Mouse (Mus musculus) CH12.LX (cell line): Measurements from ENCODE around the gene Ttc39b. TPM values are rescaled to one million over a fixed set of nuclear protein-coding genes. Genes with fewer than 3 reads are reported as not detected.

ENCODE experiments used
- DNase-seq: peaks from one replicate; pipeline ENCODE4 v3.0.0-alpha.2; 2013; ENCODE audit errors: extremely low read depth
- H3K27ac ChIP-seq: 2 replicates; pipeline ENCODE4 v1.5.1; 2012; ENCODE audit warnings: low read depth, mild to moderate bottlenecking, control low read depth, moderate library complexity; ENCODE audit not compliant: insufficient read depth
- H3K27me3 ChIP-seq: replicated peaks from 2 replicates; pipeline ENCODE3; 2012; ENCODE audit warnings: inconsistent platforms
- H3K36me3 ChIP-seq, 2 experiments: replicated peaks in 1 of 2; 2 replicates each; pipeline versions ENCODE3 to v1.6.1; 2012; ENCODE audit warnings: inconsistent platforms in 1 of 2, low read length in 1 of 2, mild to moderate bottlenecking in 1 of 2, mixed read lengths in 1 of 2, moderate library complexity in 1 of 2; ENCODE audit not compliant: control insufficient read depth in 1 of 2, insufficient read depth in 1 of 2
- H3K4me1 ChIP-seq, 2 experiments: 2 replicates each; pipeline ENCODE4 v1.6.1; 2012; ENCODE audit warnings: inconsistent platforms in 1 of 2, moderate library complexity in 1 of 2; ENCODE audit not compliant: insufficient read depth in 2 of 2, control insufficient read depth in 1 of 2
- H3K4me2 ChIP-seq: 2 replicates; pipeline ENCODE4 v1.6.1; 2012; ENCODE audit warnings: low read depth, mild to moderate bottlenecking, control low read depth; ENCODE audit not compliant: poor library complexity, insufficient read depth, severe bottlenecking
- H3K4me3 ChIP-seq, 3 experiments: fragments of 150-350 bp in 1 of 3; sonication (generic) in 1 of 3; replicated peaks in 1 of 3; 2 replicates each; pipeline versions ENCODE3 to v1.5.1; 2011 to 2012; ENCODE audit warnings: low read depth in 2 of 3, low read length in 2 of 3, mild to moderate bottlenecking in 2 of 3, moderate library complexity in 2 of 3, control low read depth in 1 of 3, improper control_type of control experiment in 1 of 3, inconsistent platforms in 1 of 3, mixed read lengths in 1 of 3; ENCODE audit not compliant: poor library complexity in 1 of 3
- H3K79me2 ChIP-seq: replicated peaks from 2 replicates; pipeline ENCODE4 v1.6.1; 2012; ENCODE audit warnings: mild to moderate bottlenecking, moderate library complexity; ENCODE audit not compliant: control insufficient read depth, poor library complexity, insufficient read depth, severe bottlenecking; ENCODE audit errors: extremely low read depth
- H3K9ac ChIP-seq: 2 replicates; pipeline ENCODE4 v1.6.1; 2012; ENCODE audit warnings: low read depth, mild to moderate bottlenecking, control low read depth, moderate library complexity; ENCODE audit not compliant: insufficient read depth
- H3K9me3 ChIP-seq: replicated peaks from 2 replicates; pipeline ENCODE3; 2012; ENCODE audit warnings: low read length, inconsistent platforms, mixed read lengths
- CHD1 ChIP-seq: IDR thresholded peaks from 2 replicates; pipeline ENCODE4 v1.6.1; 2012; ENCODE audit warnings: low read depth, low read length, improper control_type of control experiment, inconsistent platforms
- CHD2 ChIP-seq: IDR thresholded peaks from 2 replicates; pipeline ENCODE4 v1.6.1; 2011; ENCODE audit warnings: low read length, improper control_type of control experiment
- CTCF ChIP-seq, 2 experiments: IDR thresholded peaks in 1 of 2; conservative IDR thresholded peaks in 1 of 2; 2 replicates each; pipeline ENCODE4 v1.5.1; 2011 to 2012; ENCODE audit warnings: low read depth in 2 of 2, low read length in 2 of 2, improper control_type of control experiment in 1 of 2, inconsistent platforms in 1 of 2, mild to moderate bottlenecking in 1 of 2, moderate library complexity in 1 of 2
- IRF4 ChIP-seq: IDR thresholded peaks from 2 replicates; pipeline ENCODE4 v1.6.1; 2014; ENCODE audit warnings: low read depth, mild to moderate bottlenecking, inconsistent platforms, low read length, improper control_type of control experiment
- JUND ChIP-seq: conservative IDR thresholded peaks from 2 replicates; pipeline ENCODE4 v1.6.1; 2011; ENCODE audit warnings: low read depth, low read length, improper control_type of control experiment
- KAT2A ChIP-seq: IDR thresholded peaks from 2 replicates; pipeline ENCODE4 v1.6.1; 2012; ENCODE audit warnings: low read length, improper control_type of control experiment, inconsistent platforms; ENCODE audit not compliant: insufficient replicate concordance
- MAFK ChIP-seq: IDR thresholded peaks from 2 replicates; pipeline ENCODE4 v1.6.1; 2011; ENCODE audit warnings: low read length, improper control_type of control experiment; ENCODE audit not compliant: insufficient replicate concordance
- MEF2A ChIP-seq: IDR thresholded peaks from 2 replicates; pipeline ENCODE4 v1.6.1; 2014; ENCODE audit warnings: low read depth, mild to moderate bottlenecking, inconsistent platforms, low read length, improper control_type of control experiment, borderline replicate concordance
- MYC ChIP-seq: IDR thresholded peaks from 2 replicates; pipeline ENCODE4 v1.6.1; 2011; ENCODE audit warnings: low read depth, mild to moderate bottlenecking, improper control_type of control experiment, low read length
- NELFE ChIP-seq: IDR thresholded peaks from 2 replicates; pipeline ENCODE4 v1.6.1; 2011; ENCODE audit warnings: low read depth, low read length, improper control_type of control experiment
- NRF1 ChIP-seq: IDR thresholded peaks from 2 replicates; pipeline ENCODE4 v1.6.1; 2014; ENCODE audit warnings: low read depth, mild to moderate bottlenecking, inconsistent platforms, low read length, improper control_type of control experiment, moderate library complexity
- PAX5 ChIP-seq: IDR thresholded peaks from 2 replicates; pipeline ENCODE4 v1.6.1; 2012; ENCODE audit warnings: low read length, inconsistent platforms, mixed read lengths
- POLR2A ChIP-seq: IDR thresholded peaks from 2 replicates; pipeline ENCODE4 v1.6.1; 2011; ENCODE audit warnings: low read depth, mild to moderate bottlenecking, improper control_type of control experiment, low read length
- RAD21 ChIP-seq: IDR thresholded peaks from 2 replicates; pipeline ENCODE4 v1.6.1; 2011; ENCODE audit warnings: low read depth, mild to moderate bottlenecking, low read length, improper control_type of control experiment, moderate library complexity
- RCOR1 ChIP-seq: conservative IDR thresholded peaks from 2 replicates; pipeline ENCODE4 v1.6.1; 2012; ENCODE audit warnings: low read depth, mild to moderate bottlenecking, inconsistent platforms, low read length, improper control_type of control experiment
- TCF12 ChIP-seq: IDR thresholded peaks from 2 replicates; pipeline ENCODE4 v1.6.1; 2014; ENCODE audit warnings: low read depth, mild to moderate bottlenecking, inconsistent platforms, low read length, improper control_type of control experiment
- UBTF ChIP-seq: IDR thresholded peaks from 2 replicates; pipeline ENCODE4 v1.6.1; 2012; ENCODE audit warnings: low read depth, mild to moderate bottlenecking, inconsistent platforms, low read length, improper control_type of control experiment, moderate library complexity
- USF2 ChIP-seq: conservative IDR thresholded peaks from 2 replicates; pipeline ENCODE4 v1.6.1; 2011; ENCODE audit warnings: low read depth, low read length, improper control_type of control experiment
- ZC3H11A ChIP-seq: IDR thresholded peaks from 2 replicates; pipeline ENCODE4 v1.6.1; 2012; ENCODE audit warnings: low read depth, mild to moderate bottlenecking, inconsistent platforms, low read length, improper control_type of control experiment
- ZKSCAN1 ChIP-seq: IDR thresholded peaks from 2 replicates; pipeline ENCODE4 v1.6.1; 2012; ENCODE audit warnings: low read depth, inconsistent platforms, low read length, improper control_type of control experiment, borderline replicate concordance
- ZMIZ1 ChIP-seq: IDR thresholded peaks from 2 replicates; pipeline ENCODE4 v1.6.1; 2012; ENCODE audit warnings: low read depth, mild to moderate bottlenecking, inconsistent platforms, low read length, improper control_type of control experiment
- dilution Hi-C: fragments of 300-500 bp; cut with MboI; formaldehyde crosslinking; loops from 2 replicates; pipeline ENCODE4 v1.14.3; 2020; ENCODE audit warnings: low sequenced_read_pairs; ENCODE audit not compliant: extremely low pct_unique_long_range_greater_than_20kb, extremely low pct_ligation_motif_present
- in situ Hi-C: fragments of 300-500 bp; cut with MboI; formaldehyde crosslinking; loops from 3 replicates; pipeline ENCODE4 v1.14.3; 2019; ENCODE audit warnings: low sequenced_read_pairs, low pct_ligation_motif_present, low pct_unique_long_range_greater_than_20kb, mixed read lengths
- polyA plus RNA-seq: library from polyadenylated mRNA; unstranded; fragments of >175 nt; gene quantifications from 2 replicates; pipeline ENCODE4 v1.2.1, GENCODE M21; 2012; ENCODE audit warnings: low read depth; ENCODE audit not compliant: insufficient read length
- total RNA-seq, 2 experiments: library from RNA; depleted of rRNA; stranded (reverse); fragments of 300-350 nt in 1 of 2; fragments of >200 nt in 1 of 2; gene quantifications; 2 replicates each; pipeline ENCODE4 v1.2.3; 2012 to 2014

Gene Ttc39b
- total and polyA plus RNA-seq, 3 experiments: 12.6 to 16.7 (median 15.7) TPM

GRCm38 (mm10) chr4:83343146-83343823 is 19.2 kb upstream of the Ttc39b start:
- Histone ChIP-seq H3K79me2 (no peaks in the 10 kb centered on the region), H3K27me3 (no peaks in the 10 kb centered on the region), H3K36me3 (no peaks in the 10 kb centered on the region), H3K9ac (no peak overlapping the region)
- dilution Hi-C loops: no loop called here
- no peak for TF ChIP-seq NRF1
- peak; percentile 69; the same call in 1 of the 2 replicates for TF ChIP-seq MEF2A
- TF ChIP-seq, all 38 proteins: peak for 1
- in situ Hi-C loops: no loop called here
- Histone ChIP-seq H3K9me3 (peaks cover 6% of the 10 kb centered on the region), H3K4me3 (no peak overlapping the region), H3K4me2 (peak overlapping the region; percentile 44; the same call in 1 of the 2 replicates), H3K27ac (no peak overlapping the region), H3K4me1 (peaks cover 7 to 14% of the 10 kb centered on the region in 2 experiments)
- peak; percentile 24 for DNase-seq

- Histone ChIP-seq H3K27ac (no peak overlapping the region), H3K4me3 (no peak overlapping the region)
- dilution Hi-C loops: no loop called here
- no peak for TF ChIP-seq CHD2
- no peak for TF ChIP-seq TCF12
- TF ChIP-seq CTCF (conservative IDR thresholded peaks at IDR 0.05 in 1 of 2, IDR thresholded peaks at IDR 0.05 in 1 of 2; ENCODE audit: low read depth in 2 of 2, low read length in 2 of 2): no peak
- no peak for TF ChIP-seq RAD21
- no peak for TF ChIP-seq CHD1
- no peak for TF ChIP-seq UBTF
- no peak for TF ChIP-seq USF2
- TF ChIP-seq POLR2A: no peak
- TF ChIP-seq ZMIZ1: no peak
- TF ChIP-seq KAT2A: no peak
- TF ChIP-seq JUND: no peak
- no peak for TF ChIP-seq ZC3H11A
- TF ChIP-seq ZKSCAN1: no peak
- no peak for TF ChIP-seq PAX5
- TF ChIP-seq MYC: no peak
- TF ChIP-seq NELFE: no peak
- TF ChIP-seq IRF4: no peak
- no peak for TF ChIP-seq RCOR1
- TF ChIP-seq MAFK: no peak
- TF ChIP-seq NRF1: no peak
- TF ChIP-seq, all 38 proteins: peak for 0
- Histone ChIP-seq H3K27me3 (no peaks in the 10 kb centered on the region), H3K9ac (no peak overlapping the region), H3K4me2 (peak overlapping the region; percentile 44), H3K9me3 (peaks cover 6% of the 10 kb centered on the region), H3K4me1 (peaks cover 7 to 14% of the 10 kb centered on the region in 2 experiments), H3K36me3 (no peaks in the 10 kb centered on the region), H3K79me2 (no peaks in the 10 kb centered on the region)
- in situ Hi-C loops: no loop called here
- DNase-seq: peak; percentile 12
Measured at GRCm38 (mm10) chr4:83342268-83342970, 18.4 kb upstream of the Ttc39b start.
